ENCODE assay signal across 8 mouse cellular contexts in genomic region chr17:27141971-27142450, GRCm38 (mm10). TPM values are rescaled to one million over a fixed set of nuclear protein-coding genes. Genes with fewer than 3 reads are reported as not detected.
DNase-seq lines count a peak whose midpoint lies in the region; ATAC-seq lines count a peak whose summit lies in the region.

No protein-coding gene starts in this region.

- H3K27me3 ChIP-seq in kidney, embryonic 15.5 days: peaks cover 19% of the 10 kb centered on the region; the same call in 1 of the 2 replicates
- H3K27me3 ChIP-seq in forebrain, embryonic 13.5 days: no peaks in the 10 kb centered on the region

- WGBS in kidney, embryonic 15.5 days: 13% methylated on average over 10 of the region's 10 CpGs
- 45% methylated on average over 10 of the region's 10 CpGs for WGBS in forebrain, embryonic 13.5 days

- H3K27ac ChIP-seq in kidney, embryonic 15.5 days: peak overlapping the region; percentile 49; the same call in 1 of the 2 replicates
- H3K27ac ChIP-seq in forebrain, embryonic 13.5 days: no peak overlapping the region

- peaks cover 67% of the 10 kb centered on the region for H3K4me1 ChIP-seq in kidney, embryonic 15.5 days
- H3K4me1 ChIP-seq in forebrain, embryonic 13.5 days: peaks cover 60% of the 10 kb centered on the region

- peak; percentile 61 for DNase-seq in urinary bladder, postnatal 14 days (ENCODE audit: low spot score)
- DNase-seq in urinary bladder, postnatal 4 days (ENCODE audit: low spot score in 2 of 2): no peak
- peak; percentile 52 to 63 for DNase-seq in gastrocnemius, adult 8-10 months (ENCODE audit: low spot score in 2 of 2)
- no peak for DNase-seq in thymus, postnatal 36 days
- no peak for DNase-seq in cerebellum, adult 11-12 months
- no peak for DNase-seq in cerebellum, postnatal 14 days

- no peaks in the 10 kb centered on the region for H3K9me3 ChIP-seq in kidney, embryonic 15.5 days (replicated peaks)
- no peaks in the 10 kb centered on the region for H3K9me3 ChIP-seq in forebrain, embryonic 13.5 days (replicated peaks)

- peak; percentile 50; the same call in 1 of the 2 replicates for ATAC-seq in kidney, embryonic 15.5 days (replicated peaks; ENCODE audit: low FRiP score)
- ATAC-seq in forebrain, embryonic 13.5 days: no peak

- peak overlapping the region; percentile 43 for H3K4me2 ChIP-seq in kidney, embryonic 15.5 days
- H3K4me2 ChIP-seq in forebrain, embryonic 13.5 days: no peak overlapping the region

- H3K9ac ChIP-seq in kidney, embryonic 15.5 days: no peak overlapping the region
- no peak overlapping the region for H3K9ac ChIP-seq in forebrain, embryonic 13.5 days

- no peaks in the 10 kb centered on the region for H3K36me3 ChIP-seq in kidney, embryonic 15.5 days
- H3K36me3 ChIP-seq in forebrain, embryonic 13.5 days (ENCODE audit: poor library complexity, severe bottlenecking): no peaks in the 10 kb centered on the region

- H3K4me3 ChIP-seq in kidney, embryonic 15.5 days (replicated peaks): peak overlapping the region; percentile 14; the same call in 1 of the 2 replicates
- no peak overlapping the region for H3K4me3 ChIP-seq in forebrain, embryonic 13.5 days

RNA-seq across cellular contexts. Expression of gene Uqcc2, which starts 8.3 kb away (rescaled TPM):
- 100 to 1,000 TPM; 429 to 490 (median 471) TPM for total RNA-seq in gastrocnemius, adult 8-10 months (2022)
- 297 and 300 TPM in 2 replicates for polyA plus RNA-seq in kidney, embryonic 15.5 days (2015; fragmentation: Nextera tagmentation; extraction: Ambion mirVana)
- 310 and 318 TPM in 2 replicates for polyA plus RNA-seq in forebrain, embryonic 13.5 days (2015; fragmentation: Nextera tagmentation; extraction: Ambion mirVana)

RNA-seq across cellular contexts. Expression of gene Ip6k3, which starts 25.6 kb away (rescaled TPM):
- 10 to 100 TPM; 24.6 to 33.6 (median 29.1) TPM for total RNA-seq in gastrocnemius, adult 8-10 months (2022)
- 0.10 and 0.27 TPM in 2 replicates for polyA plus RNA-seq in kidney, embryonic 15.5 days (2015; fragmentation: Nextera tagmentation; extraction: Ambion mirVana)
- polyA plus RNA-seq in forebrain, embryonic 13.5 days (2015; fragmentation: Nextera tagmentation; extraction: Ambion mirVana): 0.21 and 0.35 TPM in 2 replicates

Comparison
In these comparisons a context has a peak if more than half of its experiments do, and no peak if none do; other contexts are left out.
1. DNase-seq: peak in urinary bladder, postnatal 14 days (single experiment) and gastrocnemius, adult 8-10 months (2 of 2); none in urinary bladder, postnatal 4 days (0 of 2), thymus, postnatal 36 days (0 of 2), cerebellum, adult 11-12 months (single experiment) and cerebellum, postnatal 14 days (0 of 2).